22 mouse cellular contexts compared by ENCODE assay signal in genomic region chr3:60396971-60397370, GRCm38 (mm10).
"Had no signal": no experiment of that assay in that cellular context is flagged by ENCODE, and none has a peak within 500 bp of the region (broad histone marks: within the 10 kb centered on the region; RNA-seq: fewer than 3 reads in every experiment).

No protein-coding gene starts in this region.

- ATAC-seq: forebrain, embryonic 13.5 days; forebrain, embryonic 14.5 days; forebrain, embryonic 15.5 days; forebrain, embryonic 16.5 days; forebrain, postnatal 0 days had no signal

- DNase-seq: cerebellum, adult 2 months; cerebellum, adult 8-10 months; cerebellum, adult 9-10 months; cerebellum, adult 9-11 months; cerebellum, postnatal 10 days; cerebellum, postnatal 14 days; cerebellum, postnatal 25 days; cerebellum, postnatal 36 days; embryo, embryonic 11 days; forebrain, postnatal 0 days; gastrocnemius, adult 2 months; gastrocnemius, postnatal 10 days; gastrocnemius, postnatal 14 days; gastrocnemius, postnatal 25 days; gastrocnemius, postnatal 36 days; heart, adult 11 months; heart, adult 18-20 months; heart, adult 2 months had no signal
